Mouse (Mus musculus) kidney, adult 8-10 months (tissue): ENCODE data around the gene Lrrc8e.
"Not testable (repeated sequence)": the region's sequence is repeated elsewhere in the genome, so short reads cannot be mapped to it uniquely, and the experiment has no call there.

Experiments used
- DNase-seq, 2 experiments: peaks; one replicate each; pipeline ENCODE4 v3.0.0; 2022

Gene Lrrc8e

DNA sequence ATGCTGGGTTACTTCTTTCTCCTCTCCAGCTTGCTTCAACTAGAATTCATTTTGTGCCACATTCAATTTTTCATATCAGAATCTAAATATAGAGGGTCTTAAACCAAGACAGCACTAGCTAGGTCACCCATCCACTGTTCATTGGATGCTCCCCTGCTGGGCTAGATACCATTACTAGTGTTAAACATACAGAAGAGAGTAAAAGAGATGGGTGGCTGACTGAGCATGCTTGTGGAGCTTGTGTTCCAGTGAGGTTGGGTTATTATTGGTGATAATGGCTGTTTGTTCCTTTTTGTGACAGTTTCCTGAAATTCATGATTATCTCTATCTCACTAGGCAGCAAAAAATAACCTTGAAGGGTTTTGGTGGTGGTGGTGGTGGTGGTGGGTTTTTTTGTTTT, 4.6 kb upstream of the Lrrc8e start:
- no peak for DNase-seq

DNA sequence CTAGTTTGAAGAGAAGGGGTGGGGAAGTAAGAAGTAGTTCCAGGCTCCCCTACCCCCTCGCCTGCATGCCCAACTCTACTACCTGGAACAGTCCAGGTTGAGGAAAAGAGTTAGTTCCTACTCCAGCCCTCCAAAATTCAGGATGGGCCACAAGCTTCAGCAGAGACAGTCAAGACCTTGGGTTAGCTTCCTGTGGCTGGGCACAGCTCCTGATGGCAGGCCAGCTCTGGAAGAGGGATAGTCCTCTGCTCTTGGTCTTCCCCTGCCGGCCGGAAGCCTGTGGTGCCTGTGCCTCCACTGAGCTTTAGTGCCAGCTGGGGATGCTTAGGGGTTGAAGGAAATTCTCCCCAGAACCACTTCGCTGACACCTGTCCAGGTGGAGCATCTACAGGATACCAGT, 304 bp upstream of the Lrrc8e start:
- no peak for DNase-seq

DNA sequence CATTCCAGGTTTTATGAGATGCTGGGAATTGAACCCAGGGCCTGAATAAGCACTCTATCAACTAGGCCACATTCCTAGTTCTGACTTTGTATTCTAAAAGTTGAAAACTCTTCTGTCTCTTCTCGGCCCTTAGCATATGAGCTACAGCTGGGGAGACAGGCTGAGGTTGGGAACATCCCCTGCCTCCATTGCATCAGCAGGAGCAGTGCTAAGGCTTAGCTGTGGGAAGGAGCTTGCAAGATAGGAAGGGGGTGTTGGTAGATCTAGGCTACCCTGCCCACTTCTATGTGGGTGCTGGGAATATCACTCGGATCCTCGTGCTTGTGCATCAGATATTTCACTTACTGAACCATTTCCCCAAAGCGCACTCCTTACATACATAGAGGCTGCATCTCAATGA, 1.3 kb downstream of the Lrrc8e start:
- no peak for DNase-seq

DNA sequence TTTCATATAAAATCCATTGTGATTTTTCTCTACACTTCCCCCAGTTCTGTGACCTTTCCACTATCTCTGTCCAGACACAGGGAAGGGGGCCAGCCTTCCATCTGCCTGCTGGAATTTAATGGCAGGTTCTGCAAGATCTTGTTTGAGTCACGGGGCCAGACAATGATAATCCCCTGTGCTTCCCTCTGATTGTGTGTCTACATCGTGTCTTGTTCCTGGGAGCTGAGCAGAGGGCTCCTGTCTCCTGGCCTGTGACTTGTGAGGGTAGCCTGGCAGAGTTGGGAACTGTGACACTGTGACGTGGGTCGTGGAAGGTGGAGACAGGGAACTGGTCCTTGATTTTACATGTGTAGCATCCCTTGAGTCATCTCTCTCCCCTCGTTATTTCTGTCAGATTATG, 3.2 kb downstream of the Lrrc8e start:
- no peak for DNase-seq

DNA sequence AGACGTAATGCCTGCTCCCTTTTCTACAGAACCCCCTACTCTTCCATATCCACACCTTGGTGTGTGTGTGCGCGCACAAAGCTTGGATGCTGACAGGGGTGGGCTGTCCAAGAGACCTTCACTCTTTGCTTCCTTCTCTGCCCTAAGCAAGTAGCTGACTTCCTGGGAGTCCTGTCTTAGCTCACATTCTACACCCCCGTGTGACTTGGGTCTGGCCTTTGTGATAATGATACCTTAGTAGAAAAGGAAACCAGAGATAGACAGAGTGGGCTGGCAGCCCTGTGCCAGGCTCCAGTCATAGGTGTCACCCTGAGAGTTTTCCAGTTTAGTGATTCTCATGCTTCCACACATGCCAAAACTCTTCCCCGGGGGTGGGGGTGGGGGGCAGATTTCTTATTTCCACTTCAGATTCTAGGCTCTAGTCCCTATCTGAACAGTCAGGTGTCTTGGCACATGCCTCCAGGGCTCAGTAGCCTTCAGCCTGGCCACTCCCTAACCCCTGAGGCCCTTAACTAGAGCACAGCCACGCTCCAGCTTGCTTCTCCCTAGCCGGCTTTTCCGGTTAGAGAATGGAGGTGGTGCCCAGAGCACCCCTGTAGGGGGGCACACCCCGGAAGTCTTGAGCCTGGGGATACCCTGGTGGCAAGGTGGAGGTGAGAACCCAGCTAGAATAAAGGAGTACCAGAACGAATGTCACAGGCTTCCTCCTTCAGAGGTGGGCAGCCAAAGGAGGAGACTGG, 4.2 kb downstream of the Lrrc8e start:
- no peak for DNase-seq

DNA sequence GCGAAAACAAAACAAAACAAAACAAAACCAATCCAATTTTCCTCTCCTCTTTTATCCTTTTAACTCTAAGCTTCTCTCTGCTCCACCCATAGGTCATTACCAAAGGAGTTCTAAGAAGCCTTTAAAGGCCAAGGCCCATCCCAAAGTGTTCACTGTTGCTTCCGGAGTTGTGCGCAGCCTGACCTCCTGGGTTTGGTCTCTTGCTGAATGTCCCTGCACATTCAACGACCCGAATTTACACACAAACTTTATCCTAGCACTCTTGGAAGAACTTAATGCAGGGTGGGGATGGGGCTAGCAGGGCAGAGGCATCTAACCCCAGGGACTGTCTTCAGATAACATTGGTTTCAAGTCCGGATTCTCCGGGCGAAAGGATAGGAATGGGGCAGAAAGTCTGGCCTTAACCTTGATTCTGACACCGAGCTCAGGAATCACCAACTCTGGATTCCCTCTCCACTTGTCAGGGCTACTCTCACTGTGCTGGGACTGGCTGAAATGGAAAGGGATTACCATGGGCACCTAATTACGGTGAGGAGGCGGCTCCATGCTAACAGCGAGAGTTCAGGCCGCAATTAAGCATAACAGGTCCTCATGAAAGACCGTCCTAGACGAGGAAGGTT, 11.3 kb downstream of the Lrrc8e start:
- peak in 1 of 2 experiments; percentile 46 for DNase-seq

DNA sequence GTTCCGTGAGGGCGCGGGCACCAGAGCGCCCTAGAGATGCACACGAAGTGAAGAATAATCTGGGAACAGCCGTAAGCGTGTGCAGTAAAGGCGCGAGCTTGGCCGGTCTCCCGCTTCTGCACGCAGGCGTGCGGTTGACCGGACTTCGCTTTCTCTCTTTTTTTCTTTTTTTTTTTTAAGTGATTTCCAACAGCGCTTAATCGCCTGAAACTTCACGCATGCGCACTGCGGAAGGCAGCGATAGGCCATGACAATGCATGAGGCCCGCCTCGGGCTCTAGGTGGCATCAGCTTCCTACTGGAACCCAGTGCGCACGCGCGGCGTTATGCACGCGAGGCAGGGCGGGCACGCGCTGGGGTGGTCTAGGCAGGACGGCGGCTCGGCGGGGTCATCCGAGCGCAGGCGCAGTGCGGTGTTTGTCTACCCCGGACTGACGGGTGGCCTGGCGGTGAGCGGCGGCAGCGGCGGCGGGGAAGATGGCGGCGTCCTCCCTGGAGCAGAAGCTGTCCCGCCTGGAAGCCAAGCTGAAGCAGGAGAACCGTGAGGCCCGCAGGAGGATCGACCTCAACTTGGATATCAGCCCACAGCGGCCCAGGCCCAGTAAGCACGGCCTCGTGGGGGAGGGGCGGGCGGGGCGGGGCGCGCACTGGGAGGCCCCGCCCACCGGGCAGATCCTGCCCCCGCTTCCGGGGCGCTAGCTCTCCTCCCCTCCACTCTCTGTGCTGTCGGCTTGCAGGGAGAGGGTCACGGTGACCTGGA, 12.0 kb downstream of the Lrrc8e start, which contains the start of the genes Map2k7 and Gm49320:
Map2k7 (plus strand) TSS at position 307 of the 759 bp plus-strand sequence.
Gm49320 (plus strand) TSS at position 432 of the 759 bp plus-strand sequence.
- peak; percentile 100 for DNase-seq

DNA sequence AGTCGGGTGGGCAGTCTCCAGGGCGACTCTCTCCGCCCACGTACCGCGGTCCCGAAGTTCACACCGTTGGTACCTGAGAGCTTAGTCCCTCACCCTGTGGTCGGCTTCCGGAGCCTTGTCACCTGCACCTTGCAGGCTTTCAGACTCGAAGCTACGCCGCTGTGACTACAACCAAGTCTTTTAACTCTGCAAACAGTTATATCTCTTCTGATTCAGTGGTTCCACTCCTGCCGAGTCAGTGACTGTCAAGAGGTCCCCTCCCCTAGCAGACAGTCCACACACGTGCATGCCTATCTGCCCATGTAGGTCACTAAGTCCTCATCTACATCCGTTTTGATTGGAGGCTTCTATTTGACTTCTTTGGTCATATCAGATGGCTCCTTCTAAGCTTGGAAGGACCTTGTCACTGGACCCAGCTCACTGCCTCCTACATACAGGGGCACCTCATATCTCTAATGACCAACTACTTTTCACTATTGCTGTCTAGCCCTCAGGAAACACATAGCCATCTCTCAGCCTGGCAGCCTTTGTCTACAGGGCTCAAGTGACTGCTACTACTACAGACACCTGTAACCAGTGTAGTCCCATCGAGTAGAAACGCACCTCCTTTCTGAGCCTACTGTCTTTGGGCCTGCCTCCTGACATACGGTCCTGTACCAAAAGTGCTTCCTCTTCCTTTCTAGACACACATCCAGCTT, 12.7 kb downstream of the Lrrc8e start:
- no peak for DNase-seq

DNA sequence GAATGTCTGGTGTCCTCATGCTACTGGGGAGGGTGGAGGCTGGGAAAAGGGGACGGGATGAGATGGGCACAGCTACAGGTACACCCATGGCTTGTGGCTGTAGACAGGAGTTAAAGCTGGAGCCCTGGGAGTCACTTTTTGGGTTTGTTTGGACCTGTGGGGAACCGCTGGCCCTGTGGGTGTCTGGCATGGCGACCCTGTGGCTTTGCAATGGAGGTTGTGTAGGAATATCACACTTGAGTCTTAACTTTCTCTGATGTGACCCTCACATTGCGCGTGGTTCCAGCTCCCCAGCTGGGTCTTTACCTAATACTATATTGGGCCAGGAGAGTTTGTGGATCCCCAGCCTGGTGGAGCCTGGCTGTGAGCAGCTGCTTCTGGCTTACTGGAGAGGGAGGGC, 18.4 kb downstream of the Lrrc8e start:
- no peak for DNase-seq

DNA sequence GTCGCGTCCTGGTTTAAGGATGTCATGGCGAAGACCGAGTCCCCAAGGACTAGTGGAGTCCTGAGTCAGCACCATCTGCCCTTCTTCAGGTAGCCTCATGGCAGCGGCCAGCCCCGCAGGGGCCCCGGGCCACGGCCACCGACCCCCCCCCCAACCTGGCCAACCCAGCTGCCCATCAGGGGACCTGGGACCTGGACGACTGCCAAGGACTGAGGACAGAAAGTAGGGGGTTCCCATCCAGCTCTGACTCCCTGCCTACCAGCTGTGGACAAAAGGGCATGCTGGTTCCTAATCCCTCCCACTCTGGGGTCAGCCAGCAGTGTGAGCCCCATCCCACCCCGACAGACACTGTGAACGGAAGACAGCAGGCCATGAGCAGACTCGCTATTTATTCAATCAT, 19.1 kb downstream of the Lrrc8e start:
- no peak for DNase-seq

DNA sequence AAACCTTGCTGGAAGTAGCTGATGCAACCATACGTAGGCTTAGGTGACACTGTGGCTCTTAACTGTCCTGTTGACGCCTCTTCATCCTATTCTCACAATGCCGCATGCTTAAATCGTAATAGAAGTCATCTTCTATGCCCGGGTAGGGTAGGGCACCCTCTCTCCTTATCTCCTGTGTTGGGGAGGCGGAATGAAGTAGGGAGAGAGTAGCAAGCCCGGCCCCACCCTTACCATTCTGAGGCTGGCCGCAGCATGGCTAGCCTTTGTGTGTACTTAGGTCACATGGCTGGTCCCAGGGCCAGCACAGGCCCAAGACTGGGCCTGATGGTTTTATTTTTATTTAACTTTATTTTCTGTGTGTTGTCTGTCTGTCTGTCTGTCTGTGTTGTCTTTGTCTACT, 20.6 kb downstream of the Lrrc8e start:
- DNase-seq, result no peak

DNA sequence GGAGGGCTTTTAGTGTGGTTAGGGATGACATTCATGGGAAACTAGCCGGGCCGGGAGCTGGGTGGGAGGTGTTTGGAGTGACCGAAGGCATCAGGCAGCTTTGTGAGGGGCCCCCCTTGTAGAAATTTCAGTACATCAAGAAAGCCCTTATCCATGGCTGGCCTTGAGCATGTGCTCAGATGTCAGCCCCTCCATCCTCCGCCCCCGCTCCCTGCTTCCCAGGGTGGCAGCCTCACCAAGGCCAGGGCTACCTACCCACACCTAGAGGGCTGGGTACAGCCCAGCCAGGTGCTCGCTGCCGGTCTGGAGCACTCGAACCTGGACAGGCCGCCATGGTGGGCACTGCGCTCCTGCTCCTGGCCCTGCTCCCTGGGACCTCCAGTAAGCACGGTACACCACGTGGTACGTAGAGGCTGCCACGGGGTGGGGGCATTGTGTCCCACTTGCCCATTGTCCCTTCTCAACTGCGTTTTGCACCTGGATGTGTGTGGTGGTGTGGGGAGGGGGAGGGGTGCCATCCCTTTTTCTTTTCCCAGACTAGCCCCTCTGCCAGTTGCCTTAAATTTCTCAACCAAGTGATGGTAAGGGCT, 21.4 kb downstream of the Lrrc8e start, which contains the start of gene Tgfbr3l:
Tgfbr3l (plus strand) TSS at position 264 of the 590 bp plus-strand sequence.
- DNase-seq, result no peak

DNA sequence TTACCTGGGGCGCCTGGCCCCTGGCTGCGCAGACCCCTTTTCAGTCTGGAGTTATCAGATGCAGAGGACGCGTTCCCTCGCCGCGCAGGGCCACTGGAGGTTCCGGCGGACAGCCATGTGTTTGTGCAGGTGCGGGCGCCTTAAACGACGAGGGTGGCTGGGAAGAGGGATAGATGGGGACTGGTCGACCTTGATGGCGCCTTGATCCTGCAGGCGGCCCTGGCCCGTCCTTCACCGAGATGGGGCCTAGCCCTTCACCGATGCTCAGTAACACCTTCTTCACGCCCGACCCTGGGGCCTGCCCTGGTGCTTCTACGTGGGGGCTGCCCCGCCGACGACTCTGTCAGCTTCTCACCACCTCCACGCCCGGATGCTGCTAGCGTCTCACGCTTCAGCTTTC, 22.6 kb downstream of the Lrrc8e start:
- DNase-seq, result no peak

DNA sequence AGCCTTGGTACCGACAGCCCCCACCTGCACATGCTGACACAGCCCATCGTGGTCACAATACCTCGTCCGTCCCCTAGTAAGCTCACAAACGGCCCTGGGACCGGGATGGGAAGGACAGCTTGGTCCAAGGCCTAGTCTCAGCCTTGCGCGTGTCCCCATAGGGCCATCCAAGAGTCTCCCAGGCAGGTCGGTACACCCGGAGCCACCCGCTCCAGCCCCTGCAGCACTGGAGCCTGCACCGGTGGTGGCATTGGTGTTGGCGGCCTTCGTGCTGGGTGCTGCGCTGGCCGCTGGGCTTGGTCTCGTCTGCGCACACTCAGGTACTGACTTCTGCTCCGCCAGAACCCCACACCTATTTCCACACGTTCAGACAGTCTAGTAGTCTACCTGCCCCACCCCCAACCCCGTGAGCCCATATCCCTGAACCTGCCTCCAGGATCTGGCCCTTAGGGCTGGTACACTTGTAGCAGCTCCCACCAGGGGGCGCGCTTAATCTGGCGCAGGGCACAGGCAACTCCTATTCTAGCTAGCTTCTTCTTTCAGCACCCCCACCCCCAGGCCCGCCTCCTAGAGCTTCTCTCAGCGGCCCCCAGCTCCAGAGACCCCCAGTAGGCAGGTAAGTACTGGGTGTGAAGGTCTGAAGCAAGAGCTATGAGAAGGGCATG, 23.8 kb downstream of the Lrrc8e start:
- DNase-seq, result peak; percentile 72 to 84

DNA sequence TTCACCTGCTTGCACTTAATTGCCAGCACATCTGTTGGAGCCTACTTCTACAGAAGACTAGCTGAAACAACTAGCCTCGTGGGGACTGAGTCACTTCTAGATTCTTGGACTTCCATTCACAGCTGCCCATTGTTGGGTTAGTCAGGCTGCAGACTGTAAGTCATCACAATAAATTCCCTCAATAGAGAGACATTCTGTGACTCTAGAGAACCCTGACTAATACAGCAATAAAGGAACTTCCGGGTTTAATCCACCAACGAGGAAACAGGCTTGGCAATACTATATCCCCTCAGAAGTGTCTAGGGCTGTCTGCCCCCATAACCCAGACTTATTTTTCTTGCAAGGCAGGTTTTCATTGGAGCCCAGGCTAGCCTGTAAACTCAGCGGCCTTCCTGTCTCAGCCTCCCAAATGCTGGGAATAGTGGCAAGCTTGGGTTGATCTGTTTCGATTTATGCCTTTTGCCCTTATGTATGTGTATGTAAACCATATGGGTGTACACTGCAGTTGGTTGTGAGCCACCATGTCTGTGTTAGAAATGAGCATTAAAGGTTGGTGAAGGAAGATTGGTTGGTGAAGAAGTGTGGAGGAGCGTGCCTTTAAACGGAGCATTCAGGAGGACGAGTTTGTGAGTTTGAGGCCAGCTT, 25.6 kb downstream of the Lrrc8e start:
- no peak for DNase-seq

DNA sequence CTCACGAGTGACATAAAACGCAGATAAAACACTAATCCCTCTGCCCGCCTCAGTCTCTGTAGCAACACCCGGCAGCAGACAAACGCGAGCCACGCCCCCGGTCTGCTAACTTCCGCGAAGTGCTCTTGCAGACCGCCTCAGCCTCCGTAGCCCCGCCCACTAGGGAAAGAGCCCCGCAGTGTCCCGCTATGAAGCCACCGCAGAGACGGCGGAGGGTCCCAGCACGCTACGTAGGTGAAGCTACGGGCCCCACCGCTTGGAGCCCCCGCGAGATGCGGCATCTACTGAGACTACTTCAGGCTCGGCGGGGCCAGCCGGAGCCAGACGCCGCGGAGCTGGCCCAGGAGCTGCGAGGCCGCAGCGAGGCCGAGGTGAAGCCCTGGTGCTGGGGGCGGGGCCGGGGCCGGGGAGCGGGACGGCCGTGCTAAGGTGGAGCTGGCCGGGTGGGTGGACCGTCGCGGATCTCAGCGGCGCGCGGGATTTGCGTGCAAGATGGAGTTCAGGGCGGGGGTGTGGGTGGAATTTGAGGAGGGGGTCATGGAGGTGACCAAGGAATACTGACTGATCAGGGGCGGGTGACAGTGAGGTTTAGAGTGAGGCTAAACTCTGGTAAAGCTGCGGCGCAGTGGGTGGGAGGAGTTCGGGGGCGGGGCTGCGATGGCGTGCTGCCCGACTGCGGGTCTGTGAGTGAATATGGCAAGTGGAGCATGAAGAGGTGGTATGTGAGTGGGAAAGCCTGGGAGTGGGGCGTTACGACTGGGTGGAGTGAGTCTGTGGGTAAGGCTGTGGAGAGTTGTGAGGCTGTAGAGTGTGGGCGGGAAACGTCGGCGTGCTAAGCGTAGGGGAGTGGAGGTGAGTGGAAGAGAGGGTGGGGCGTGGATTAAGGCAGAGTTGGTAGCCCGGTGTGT, 26.6 kb downstream of the Lrrc8e start, which contains the start of gene Snapc2:
Snapc2 (plus strand) TSS at position 147 of the 908 bp plus-strand sequence.
- peak; percentile 94 to 96 for DNase-seq

DNA sequence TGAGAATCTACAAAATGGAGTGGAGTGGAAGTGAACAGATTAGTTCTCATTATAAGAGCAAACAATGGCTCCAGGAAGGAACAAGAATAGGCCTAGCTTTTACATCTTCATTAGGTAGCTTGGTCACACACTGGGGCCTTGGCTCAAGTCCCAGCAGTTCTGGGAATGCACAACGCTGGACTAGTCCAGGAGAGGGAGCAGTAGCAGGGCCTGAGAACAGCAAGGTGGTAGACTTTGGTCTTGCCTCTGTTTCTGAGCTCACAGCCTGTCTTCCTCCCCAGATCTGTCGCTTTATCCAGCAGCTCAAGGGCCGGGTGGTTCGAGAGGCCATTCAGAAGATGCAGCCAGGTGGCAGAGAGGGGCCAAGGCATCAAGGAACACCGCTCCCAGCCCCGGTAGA, 27.4 kb downstream of the Lrrc8e start:
- DNase-seq, result peak; percentile 82 to 86

DNA sequence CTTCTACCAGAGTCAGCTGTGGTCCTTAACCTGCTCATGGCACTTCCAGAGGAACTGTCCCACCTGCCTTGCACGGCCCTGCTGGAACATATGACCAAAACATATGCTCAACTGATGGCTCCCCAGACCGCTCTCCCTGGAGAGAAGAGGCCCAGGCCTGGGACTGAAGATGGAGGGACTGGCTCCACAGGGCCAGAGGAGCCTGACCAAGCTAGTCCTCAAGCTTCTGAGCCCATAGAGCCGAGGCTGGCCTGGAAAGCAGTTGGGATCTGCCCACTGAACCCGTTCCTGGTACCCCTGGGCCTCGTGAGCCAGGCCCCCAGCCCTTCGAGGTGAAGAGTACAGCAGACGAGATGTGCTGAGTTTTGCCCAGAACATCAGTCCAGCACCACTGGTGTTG, 28.8 kb downstream of the Lrrc8e start:
- DNase-seq, result not testable (repeated sequence)

DNA sequence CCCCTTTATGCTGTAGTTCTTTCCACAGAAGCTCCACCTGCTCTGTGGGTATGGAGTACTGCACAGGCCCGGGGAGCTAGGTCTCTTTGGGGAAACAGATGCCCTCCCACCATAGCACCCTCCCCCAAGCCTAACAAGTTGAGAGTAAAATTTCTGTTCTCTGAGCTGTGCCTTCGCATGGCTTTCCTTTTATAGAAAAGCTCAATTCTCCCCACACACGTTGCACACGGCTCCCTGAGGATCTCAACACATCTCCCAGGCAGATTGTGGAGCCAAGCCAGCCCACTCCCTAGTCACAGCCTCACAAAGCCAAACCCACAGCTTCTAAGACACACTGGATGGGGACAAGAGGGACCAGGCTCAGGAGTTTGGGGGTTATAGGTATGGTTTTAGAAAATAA, 30.3 kb downstream of the Lrrc8e start:
- DNase-seq, result no peak

DNA sequence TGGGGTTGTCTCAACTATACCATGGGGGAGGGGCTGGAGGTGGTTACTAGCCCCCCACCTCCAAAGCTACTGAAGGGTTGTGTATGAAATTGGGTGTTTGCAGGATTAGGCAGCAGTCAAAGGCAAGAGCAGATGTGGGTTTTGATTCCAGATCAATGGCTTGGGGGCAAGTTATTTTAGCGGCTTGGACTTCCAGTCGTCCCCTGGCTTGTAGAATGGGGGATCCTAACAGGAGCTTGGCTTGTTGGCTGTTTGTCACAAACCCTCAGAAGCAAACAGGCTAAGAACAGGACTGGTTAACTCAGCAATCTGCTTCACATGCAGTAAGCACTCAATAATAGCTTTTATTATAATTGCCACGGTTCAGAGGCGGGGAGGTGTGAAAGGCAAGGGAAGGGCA, 30.7 kb downstream of the Lrrc8e start:
- DNase-seq, result no peak
